Mouse (Mus musculus): Measurements from ENCODE around the gene Mlf1.

Mlf1 gene

DNA sequence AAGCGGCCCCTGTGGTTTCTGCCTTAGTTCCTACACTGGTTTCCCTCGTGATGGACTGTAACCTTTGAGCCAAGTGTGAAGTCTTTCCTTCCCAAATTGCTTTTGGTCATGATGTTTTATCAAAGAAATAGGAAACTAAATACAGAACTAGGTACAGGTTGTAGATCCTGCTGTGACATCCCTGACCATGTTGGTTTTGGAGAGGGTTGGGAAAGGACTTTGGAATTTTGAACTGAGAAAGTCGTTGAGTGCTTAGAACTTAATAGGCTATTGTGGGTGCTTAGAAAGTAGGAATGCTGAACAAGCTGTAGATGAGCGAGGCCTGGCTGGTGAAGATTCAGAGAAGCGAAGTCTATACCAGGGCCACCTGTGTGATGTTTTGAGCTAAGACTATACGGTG is 60.1 kb downstream of the Mlf1 start:
- in situ Hi-C loops (cut with MboI, MseI) = loop anchor here (5.0 kb wide), 1 partner anchor 143 kb away; no protein-coding TSS in a partner anchor

DNA sequence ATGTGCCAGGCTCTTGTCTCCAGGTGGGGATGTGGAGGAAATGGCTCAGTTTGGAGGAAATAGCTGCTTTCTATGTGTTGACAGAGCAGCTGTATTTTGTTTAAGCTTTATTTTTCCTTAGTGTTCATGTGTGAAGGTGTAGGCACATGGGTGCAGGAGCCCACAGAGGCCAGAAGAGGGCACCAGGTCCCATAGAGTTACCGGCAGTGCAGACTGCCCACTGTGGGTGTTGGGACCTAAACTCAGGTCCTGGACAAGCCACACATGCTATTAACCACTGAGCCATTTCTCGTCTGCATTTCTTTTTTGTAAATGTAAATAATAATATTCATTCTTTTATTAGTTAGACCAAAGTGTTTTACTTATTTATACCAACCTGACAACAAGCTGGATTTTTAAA is 73.2 kb downstream of the Mlf1 start:
- in situ Hi-C loops (cut with MboI, MseI) = no loop called here

All from T-helper 2 cell (primary cell).